Mouse (Mus musculus): Measurements from ENCODE around the gene Ptprm. TPM values are rescaled to one million over a fixed set of nuclear protein-coding genes. Genes with fewer than 3 reads are reported as not detected.

The Ptprm gene
- polyA plus RNA-seq, 1 experiment, result 4.4 TPM

- 92% methylated on average over 6 of the region's 6 CpGs for WGBS
- Histone ChIP-seq H3K27me3 (ENCODE audit: control insufficient read depth, insufficient read depth, low read length) (no peaks in the 10 kb centered on the region), H3K4me3 (ENCODE audit: control insufficient read depth, insufficient read depth, low read length) (no peak overlapping the region), H3K36me3 (ENCODE audit: control insufficient read depth, insufficient read depth, low read length) (no peaks in the 10 kb centered on the region), H3K4me1 (replicated peaks; ENCODE audit: control insufficient read depth, insufficient read depth, low read length) (no peaks in the 10 kb centered on the region), H3K27ac (ENCODE audit: control insufficient read depth, insufficient read depth, low read length) (no peak overlapping the region)
- DNase-seq, result no peak
- TF ChIP-seq CTCF (IDR thresholded peaks at IDR 0.05; ENCODE audit: borderline replicate concordance, control insufficient read depth, extremely low read depth, insufficient read depth, low read length, poor library complexity) (no peak), POLR2A (IDR thresholded peaks at IDR 0.05; ENCODE audit: control insufficient read depth, extremely low read depth, insufficient read depth, low read length, poor library complexity) (no peak)
These were observed 89.5 kb downstream of the Ptprm start for GRCm38 (mm10) chr17:67264716-67265115.

GRCm38 (mm10) chr17:67263024-67263423 is 91.2 kb downstream of the Ptprm start:
- Histone ChIP-seq H3K36me3 (ENCODE audit: control insufficient read depth, insufficient read depth, low read length) (no peaks in the 10 kb centered on the region), H3K4me1 (replicated peaks; ENCODE audit: control insufficient read depth, insufficient read depth, low read length) (no peaks in the 10 kb centered on the region), H3K27me3 (ENCODE audit: control insufficient read depth, insufficient read depth, low read length) (no peaks in the 10 kb centered on the region), H3K27ac (ENCODE audit: control insufficient read depth, insufficient read depth, low read length) (no peak overlapping the region), H3K4me3 (ENCODE audit: control insufficient read depth, insufficient read depth, low read length) (no peak overlapping the region)
- TF ChIP-seq CTCF (IDR thresholded peaks at IDR 0.05; ENCODE audit: borderline replicate concordance, control insufficient read depth, extremely low read depth, insufficient read depth, low read length, poor library complexity), result no peak
- TF ChIP-seq POLR2A (IDR thresholded peaks at IDR 0.05; ENCODE audit: control insufficient read depth, extremely low read depth, insufficient read depth, low read length, poor library complexity), result no peak
- 86% methylated on average over 1 of the region's 1 CpGs for WGBS
- DNase-seq, result no peak

- no peak overlapping the region for H3K27ac ChIP-seq (ENCODE audit: control insufficient read depth, insufficient read depth, low read length)
- H3K4me3 ChIP-seq (ENCODE audit: control insufficient read depth, insufficient read depth, low read length), result no peak overlapping the region
- no peak for DNase-seq
- 63% methylated on average over 4 of the region's 4 CpGs for WGBS
- no peaks in the 10 kb centered on the region for H3K27me3 ChIP-seq (ENCODE audit: control insufficient read depth, insufficient read depth, low read length)
- H3K36me3 ChIP-seq (ENCODE audit: control insufficient read depth, insufficient read depth, low read length), result no peaks in the 10 kb centered on the region
- H3K4me1 ChIP-seq (replicated peaks; ENCODE audit: control insufficient read depth, insufficient read depth, low read length), result no peaks in the 10 kb centered on the region
- TF ChIP-seq CTCF (IDR thresholded peaks at IDR 0.05; ENCODE audit: borderline replicate concordance, control insufficient read depth, extremely low read depth, insufficient read depth, low read length, poor library complexity) (no peak), POLR2A (IDR thresholded peaks at IDR 0.05; ENCODE audit: control insufficient read depth, extremely low read depth, insufficient read depth, low read length, poor library complexity) (no peak)
These were observed 94.2 kb downstream of the Ptprm start for GRCm38 (mm10) chr17:67260016-67260415.

GRCm38 (mm10) chr17:67257780-67258179 is 96.5 kb downstream of the Ptprm start:
- no peak overlapping the region for H3K4me3 ChIP-seq (ENCODE audit: control insufficient read depth, insufficient read depth, low read length)
- H3K27me3 ChIP-seq (ENCODE audit: control insufficient read depth, insufficient read depth, low read length), result no peaks in the 10 kb centered on the region
- DNase-seq, result no peak
- TF ChIP-seq POLR2A (IDR thresholded peaks at IDR 0.05; ENCODE audit: control insufficient read depth, extremely low read depth, insufficient read depth, low read length, poor library complexity) (no peak), CTCF (IDR thresholded peaks at IDR 0.05; ENCODE audit: borderline replicate concordance, control insufficient read depth, extremely low read depth, insufficient read depth, low read length, poor library complexity) (no peak)
- no peak overlapping the region for H3K27ac ChIP-seq (ENCODE audit: control insufficient read depth, insufficient read depth, low read length)
- no peaks in the 10 kb centered on the region for H3K36me3 ChIP-seq (ENCODE audit: control insufficient read depth, insufficient read depth, low read length)
- 93% methylated on average over 5 of the region's 5 CpGs for WGBS
- no peaks in the 10 kb centered on the region for H3K4me1 ChIP-seq (replicated peaks; ENCODE audit: control insufficient read depth, insufficient read depth, low read length)

GRCm38 (mm10) chr17:67256171-67256570 is 98.1 kb downstream of the Ptprm start:
- 91% methylated on average over 6 of the region's 6 CpGs for WGBS
- no peak for DNase-seq
- no peak for TF ChIP-seq CTCF (IDR thresholded peaks at IDR 0.05; ENCODE audit: borderline replicate concordance, control insufficient read depth, extremely low read depth, insufficient read depth, low read length, poor library complexity)
- no peak for TF ChIP-seq POLR2A (IDR thresholded peaks at IDR 0.05; ENCODE audit: control insufficient read depth, extremely low read depth, insufficient read depth, low read length, poor library complexity)
- Histone ChIP-seq H3K27me3 (ENCODE audit: control insufficient read depth, insufficient read depth, low read length) (no peaks in the 10 kb centered on the region), H3K36me3 (ENCODE audit: control insufficient read depth, insufficient read depth, low read length) (no peaks in the 10 kb centered on the region), H3K27ac (ENCODE audit: control insufficient read depth, insufficient read depth, low read length) (no peak overlapping the region), H3K4me3 (ENCODE audit: control insufficient read depth, insufficient read depth, low read length) (no peak overlapping the region), H3K4me1 (replicated peaks; ENCODE audit: control insufficient read depth, insufficient read depth, low read length) (no peaks in the 10 kb centered on the region)

- Histone ChIP-seq H3K27ac (ENCODE audit: control insufficient read depth, insufficient read depth, low read length) (no peak overlapping the region), H3K27me3 (ENCODE audit: control insufficient read depth, insufficient read depth, low read length) (no peaks in the 10 kb centered on the region), H3K36me3 (ENCODE audit: control insufficient read depth, insufficient read depth, low read length) (no peaks in the 10 kb centered on the region), H3K4me3 (ENCODE audit: control insufficient read depth, insufficient read depth, low read length) (no peak overlapping the region), H3K4me1 (replicated peaks; ENCODE audit: control insufficient read depth, insufficient read depth, low read length) (no peaks in the 10 kb centered on the region)
- DNase-seq, result no peak
- no peak for TF ChIP-seq POLR2A (IDR thresholded peaks at IDR 0.05; ENCODE audit: control insufficient read depth, extremely low read depth, insufficient read depth, low read length, poor library complexity)
- TF ChIP-seq CTCF (IDR thresholded peaks at IDR 0.05; ENCODE audit: borderline replicate concordance, control insufficient read depth, extremely low read depth, insufficient read depth, low read length, poor library complexity), result no peak
- WGBS, result 89% methylated on average over 4 of the region's 4 CpGs
These were observed 100.8 kb downstream of the Ptprm start for GRCm38 (mm10) chr17:67253445-67253844.

GRCm38 (mm10) chr17:67252992-67253391 is 101.3 kb downstream of the Ptprm start:
- no peak for DNase-seq
- Histone ChIP-seq H3K4me1 (replicated peaks; ENCODE audit: control insufficient read depth, insufficient read depth, low read length) (no peaks in the 10 kb centered on the region), H3K27ac (ENCODE audit: control insufficient read depth, insufficient read depth, low read length) (no peak overlapping the region), H3K27me3 (ENCODE audit: control insufficient read depth, insufficient read depth, low read length) (no peaks in the 10 kb centered on the region), H3K4me3 (ENCODE audit: control insufficient read depth, insufficient read depth, low read length) (no peak overlapping the region), H3K36me3 (ENCODE audit: control insufficient read depth, insufficient read depth, low read length) (no peaks in the 10 kb centered on the region)
- TF ChIP-seq CTCF (IDR thresholded peaks at IDR 0.05; ENCODE audit: borderline replicate concordance, control insufficient read depth, extremely low read depth, insufficient read depth, low read length, poor library complexity), result no peak
- no peak for TF ChIP-seq POLR2A (IDR thresholded peaks at IDR 0.05; ENCODE audit: control insufficient read depth, extremely low read depth, insufficient read depth, low read length, poor library complexity)
- 90% methylated on average over 6 of the region's 6 CpGs for WGBS

Data from thymus, adult 2 months (tissue).